Mouse (Mus musculus): ENCODE results near the gene Mical1. TPM values are rescaled to one million over a fixed set of nuclear protein-coding genes. Genes with fewer than 3 reads are reported as not detected.

Gene Mical1
- polyA plus RNA-seq, 1 experiment: 164 TPM

- H3K27me3 ChIP-seq (ENCODE audit: control insufficient read depth, insufficient read depth, low read length): no peaks in the 10 kb centered on the region
- H3K36me3 ChIP-seq (ENCODE audit: control insufficient read depth, insufficient read depth, low read length): peaks cover 18% of the 10 kb centered on the region
- 29% methylated on average over 18 of the region's 18 CpGs for WGBS
- H3K4me3 ChIP-seq (ENCODE audit: low read depth, low read length): peak overlapping the region; percentile 97
- H3K27ac ChIP-seq (ENCODE audit: insufficient read depth, low read depth, low read length): peak overlapping the region; percentile 45
- TF ChIP-seq POLR2A (IDR thresholded peaks at IDR 0.05; ENCODE audit: low read depth, low read length) (no peak), CTCF (IDR thresholded peaks at IDR 0.05; ENCODE audit: extremely low read depth, insufficient read length, insufficient replicate concordance, low read depth, low read length) (peak; percentile 4; the same call in 1 of the 2 replicates)
- peaks cover 9% of the 10 kb centered on the region; the same call in 1 of the 2 replicates for H3K4me1 ChIP-seq (ENCODE audit: control insufficient read depth, insufficient read depth, insufficient read length, low read length)
Measured at GRCm38 (mm10) chr10:41450780-41451522, 25.2 kb upstream of the Mical1 start.

- Histone ChIP-seq H3K27me3 (ENCODE audit: control insufficient read depth, insufficient read depth, low read length) (no peaks in the 10 kb centered on the region), H3K4me3 (ENCODE audit: low read depth, low read length) (peak overlapping the region; percentile 29; the same call in 1 of the 2 replicates), H3K4me1 (ENCODE audit: control insufficient read depth, insufficient read depth, insufficient read length, low read length) (peaks cover 9% of the 10 kb centered on the region; the same call in 1 of the 2 replicates), H3K27ac (ENCODE audit: insufficient read depth, low read depth, low read length) (peak overlapping the region; percentile 38; the same call in 1 of the 2 replicates), H3K36me3 (ENCODE audit: control insufficient read depth, insufficient read depth, low read length) (peaks cover 25% of the 10 kb centered on the region)
- WGBS: 65% methylated on average over 9 of the region's 9 CpGs
- TF ChIP-seq POLR2A (IDR thresholded peaks at IDR 0.05; ENCODE audit: low read depth, low read length) (no peak), CTCF (IDR thresholded peaks at IDR 0.05; ENCODE audit: extremely low read depth, insufficient read length, insufficient replicate concordance, low read depth, low read length) (no peak)
Measured at GRCm38 (mm10) chr10:41451656-41452055, 24.5 kb upstream of the Mical1 start.

- WGBS: 86% methylated on average over 3 of the region's 3 CpGs
- peaks cover 27% of the 10 kb centered on the region for H3K36me3 ChIP-seq (ENCODE audit: control insufficient read depth, insufficient read depth, low read length)
- peaks cover 9% of the 10 kb centered on the region; the same call in 1 of the 2 replicates for H3K4me1 ChIP-seq (ENCODE audit: control insufficient read depth, insufficient read depth, insufficient read length, low read length)
- no peak for TF ChIP-seq POLR2A (IDR thresholded peaks at IDR 0.05; ENCODE audit: low read depth, low read length)
- TF ChIP-seq CTCF (IDR thresholded peaks at IDR 0.05; ENCODE audit: extremely low read depth, insufficient read length, insufficient replicate concordance, low read depth, low read length): no peak
- no peaks in the 10 kb centered on the region for H3K27me3 ChIP-seq (ENCODE audit: control insufficient read depth, insufficient read depth, low read length)
- H3K27ac ChIP-seq (ENCODE audit: insufficient read depth, low read depth, low read length): no peak overlapping the region
- H3K4me3 ChIP-seq (ENCODE audit: low read depth, low read length): no peak overlapping the region
Measured at GRCm38 (mm10) chr10:41452791-41453190, 23.3 kb upstream of the Mical1 start.

- H3K36me3 ChIP-seq (ENCODE audit: control insufficient read depth, insufficient read depth, low read length): peaks cover 59% of the 10 kb centered on the region
- H3K4me1 ChIP-seq (ENCODE audit: control insufficient read depth, insufficient read depth, insufficient read length, low read length): no peaks in the 10 kb centered on the region
- H3K27ac ChIP-seq (ENCODE audit: insufficient read depth, low read depth, low read length): no peak overlapping the region
- TF ChIP-seq CTCF (IDR thresholded peaks at IDR 0.05; ENCODE audit: extremely low read depth, insufficient read length, insufficient replicate concordance, low read depth, low read length) (no peak), POLR2A (IDR thresholded peaks at IDR 0.05; ENCODE audit: low read depth, low read length) (no peak)
- no peak overlapping the region for H3K4me3 ChIP-seq (ENCODE audit: low read depth, low read length)
- WGBS: 91% methylated on average over 4 of the region's 4 CpGs
- H3K27me3 ChIP-seq (ENCODE audit: control insufficient read depth, insufficient read depth, low read length): no peaks in the 10 kb centered on the region
Measured at GRCm38 (mm10) chr10:41459990-41460389, 16.1 kb upstream of the Mical1 start.

- Histone ChIP-seq H3K4me1 (ENCODE audit: control insufficient read depth, insufficient read depth, insufficient read length, low read length) (no peaks in the 10 kb centered on the region), H3K36me3 (ENCODE audit: control insufficient read depth, insufficient read depth, low read length) (peaks cover 58% of the 10 kb centered on the region), H3K27ac (ENCODE audit: insufficient read depth, low read depth, low read length) (no peak overlapping the region), H3K4me3 (ENCODE audit: low read depth, low read length) (no peak overlapping the region), H3K27me3 (ENCODE audit: control insufficient read depth, insufficient read depth, low read length) (no peaks in the 10 kb centered on the region)
- TF ChIP-seq CTCF (IDR thresholded peaks at IDR 0.05; ENCODE audit: extremely low read depth, insufficient read length, insufficient replicate concordance, low read depth, low read length) (no peak), POLR2A (IDR thresholded peaks at IDR 0.05; ENCODE audit: low read depth, low read length) (no peak)
- WGBS: 33% methylated on average over 2 of the region's 2 CpGs
Measured at GRCm38 (mm10) chr10:41460501-41460900, 15.6 kb upstream of the Mical1 start.

GRCm38 (mm10) chr10:41461057-41461722, 14.9 kb upstream of the Mical1 start:
- Histone ChIP-seq H3K4me1 (ENCODE audit: control insufficient read depth, insufficient read depth, insufficient read length, low read length) (no peaks in the 10 kb centered on the region), H3K4me3 (ENCODE audit: low read depth, low read length) (no peak overlapping the region), H3K36me3 (ENCODE audit: control insufficient read depth, insufficient read depth, low read length) (peaks cover 55% of the 10 kb centered on the region), H3K27me3 (ENCODE audit: control insufficient read depth, insufficient read depth, low read length) (no peaks in the 10 kb centered on the region), H3K27ac (ENCODE audit: insufficient read depth, low read depth, low read length) (no peak overlapping the region)
- 92% methylated on average over 3 of the region's 3 CpGs for WGBS
- TF ChIP-seq POLR2A (IDR thresholded peaks at IDR 0.05; ENCODE audit: low read depth, low read length) (no peak), CTCF (IDR thresholded peaks at IDR 0.05; ENCODE audit: extremely low read depth, insufficient read length, insufficient replicate concordance, low read depth, low read length) (no peak)

GRCm38 (mm10) chr10:41464401-41464955, 11.6 kb upstream of the Mical1 start:
- no peak for TF ChIP-seq POLR2A (IDR thresholded peaks at IDR 0.05; ENCODE audit: low read depth, low read length)
- no peak for TF ChIP-seq CTCF (IDR thresholded peaks at IDR 0.05; ENCODE audit: extremely low read depth, insufficient read length, insufficient replicate concordance, low read depth, low read length)
- WGBS: 80% methylated on average over 15 of the region's 15 CpGs
- H3K4me1 ChIP-seq (ENCODE audit: control insufficient read depth, insufficient read depth, insufficient read length, low read length): no peaks in the 10 kb centered on the region; the same call in 1 of the 2 replicates
- H3K36me3 ChIP-seq (ENCODE audit: control insufficient read depth, insufficient read depth, low read length): peaks cover 40% of the 10 kb centered on the region
- H3K27me3 ChIP-seq (ENCODE audit: control insufficient read depth, insufficient read depth, low read length): no peaks in the 10 kb centered on the region
- no peak overlapping the region for H3K27ac ChIP-seq (ENCODE audit: insufficient read depth, low read depth, low read length)
- no peak overlapping the region for H3K4me3 ChIP-seq (ENCODE audit: low read depth, low read length)
